Mouse (Mus musculus) stomach, embryonic 16.5 days (tissue): ENCODE data around the gene Icam1. TPM values are rescaled to one million over a fixed set of nuclear protein-coding genes. Genes with fewer than 3 reads are reported as not detected.
A peak's percentile ranks its signal among the peaks of the same experiment; 100 is the strongest.

Experiments
- ATAC-seq: fragments of 200-750 bp; cut with Nextera tagmentation; 2 replicates; pipeline ENCODE4 v1.8.0; 2017; ENCODE audit warnings: moderate number of reproducible peaks, moderate TSS enrichment; ENCODE audit not compliant: insufficient read depth, low FRiP score
- H3K27ac ChIP-seq: fragments of 300-500 bp; sonication (generic); 2 replicates; pipeline ENCODE4 v1.5.1; 2014; ENCODE audit warnings: low read length
- H3K27me3 ChIP-seq: fragments of 300-500 bp; sonication (generic); 2 replicates; pipeline ENCODE4 v1.6.1; 2014; ENCODE audit warnings: low read length, control low read depth, mixed read lengths; ENCODE audit not compliant: control insufficient read depth, insufficient read depth
- H3K36me3 ChIP-seq: fragments of 300-500 bp; sonication (generic); 2 replicates; pipeline ENCODE4 v1.6.1; 2014; ENCODE audit warnings: low read length; ENCODE audit not compliant: control insufficient read depth, insufficient read depth
- H3K4me1 ChIP-seq: fragments of 300-500 bp; sonication (generic); 2 replicates; pipeline ENCODE4 v1.6.1; 2014; ENCODE audit warnings: low read length, control low read depth, mixed read lengths; ENCODE audit not compliant: control insufficient read depth, insufficient read depth
- H3K4me2 ChIP-seq: fragments of 300-500 bp; sonication (generic); 2 replicates; pipeline ENCODE4 v1.6.1; 2014; ENCODE audit warnings: low read depth, low read length, mixed read lengths
- H3K4me3 ChIP-seq: fragments of 300-500 bp; sonication (generic); replicated peaks from 2 replicates; pipeline ENCODE4 v1.5.1; 2014; ENCODE audit warnings: mild to moderate bottlenecking, low read length
- H3K9ac ChIP-seq: fragments of 300-500 bp; sonication (generic); 2 replicates; pipeline ENCODE4 v1.6.1; 2014; ENCODE audit warnings: low read length
- H3K9me3 ChIP-seq: fragments of 300-500 bp; sonication (generic); replicated peaks from 2 replicates; pipeline ENCODE4 v1.6.1; 2016; ENCODE audit warnings: low read length, control low read depth; ENCODE audit not compliant: control insufficient read depth
- WGBS: fragments of 180-500 bp; shearing (Covaris S2); extraction: QIAGEN DNeasy Blood & Tissue Kit; methylation state at CpG from one replicate; pipeline ENCODE4 v1.1.7; 2014; 5-methylcytosine and 5-hydroxymethylcytosine counted together
- polyA plus RNA-seq: library from polyadenylated mRNA; unstranded; fragments of >200 nt; fragmentation: Nextera tagmentation; extraction: Ambion mirVana; gene quantifications from 2 replicates; pipeline ENCODE4 v1.2.1, GENCODE M21; 2015

Gene Icam1
- polyA plus RNA-seq, 1 experiment from 2014 or later = 15.0 TPM

DNA sequence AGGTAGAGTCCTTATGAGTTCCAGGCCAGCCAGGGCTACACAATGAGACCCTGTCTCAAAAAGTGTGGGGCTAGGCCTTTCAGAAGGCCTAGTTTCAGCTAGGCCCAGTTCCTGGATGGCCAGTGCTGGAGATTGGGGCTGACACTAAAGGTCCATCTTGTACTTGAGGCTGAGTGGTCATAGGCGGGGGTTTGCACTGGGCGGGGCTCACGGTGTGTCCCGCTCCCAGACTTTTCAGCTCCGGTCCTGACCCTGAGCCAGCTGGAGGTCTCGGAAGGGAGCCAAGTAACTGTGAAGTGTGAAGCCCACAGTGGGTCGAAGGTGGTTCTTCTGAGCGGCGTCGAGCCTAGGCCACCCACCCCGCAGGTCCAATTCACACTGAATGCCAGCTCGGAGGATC, 11.1 kb downstream of the Icam1 start:
- Histone ChIP-seq H3K27me3 (peaks cover 10% of the 10 kb centered on the region; the same call in 1 of the 2 replicates), H3K4me1 (peaks cover 15% of the 10 kb centered on the region), H3K27ac (no peak overlapping the region), H3K36me3 (no peaks in the 10 kb centered on the region), H3K9me3 (no peaks in the 10 kb centered on the region), H3K9ac (no peak overlapping the region), H3K4me2 (no peak overlapping the region), H3K4me3 (no peak overlapping the region)
- ATAC-seq = no peak
- 75% methylated on average over 12 of the region's 12 CpGs for WGBS

DNA sequence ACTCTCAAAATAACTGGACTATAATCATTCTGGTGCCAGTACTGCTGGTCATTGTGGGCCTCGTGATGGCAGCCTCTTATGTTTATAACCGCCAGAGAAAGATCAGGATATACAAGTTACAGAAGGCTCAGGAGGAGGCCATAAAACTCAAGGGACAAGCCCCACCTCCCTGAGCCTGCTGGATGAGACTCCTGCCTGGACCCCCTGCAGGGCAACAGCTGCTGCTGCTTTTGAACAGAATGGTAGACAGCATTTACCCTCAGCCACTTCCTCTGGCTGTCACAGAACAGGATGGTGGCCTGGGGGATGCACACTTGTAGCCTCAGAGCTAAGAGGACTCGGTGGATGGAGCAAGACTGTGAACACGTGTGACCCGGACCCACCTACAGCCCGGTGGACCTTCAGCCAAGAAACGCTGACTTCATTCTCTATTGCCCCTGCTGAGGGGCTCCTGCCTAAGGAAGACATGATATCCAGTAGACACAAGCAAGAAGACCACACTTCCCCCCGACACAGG, 12.0 kb downstream of the Icam1 start:
- H3K4me1 ChIP-seq = peaks cover 25% of the 10 kb centered on the region
- H3K9me3 ChIP-seq = no peaks in the 10 kb centered on the region
- no peak for ATAC-seq
- H3K27ac ChIP-seq = no peak overlapping the region
- H3K27me3 ChIP-seq = peaks cover 20% of the 10 kb centered on the region
- WGBS = 67% methylated on average over 8 of the region's 8 CpGs
- H3K36me3 ChIP-seq = no peaks in the 10 kb centered on the region
- no peak overlapping the region for H3K9ac ChIP-seq
- no peak overlapping the region for H3K4me2 ChIP-seq
- no peak overlapping the region for H3K4me3 ChIP-seq

DNA sequence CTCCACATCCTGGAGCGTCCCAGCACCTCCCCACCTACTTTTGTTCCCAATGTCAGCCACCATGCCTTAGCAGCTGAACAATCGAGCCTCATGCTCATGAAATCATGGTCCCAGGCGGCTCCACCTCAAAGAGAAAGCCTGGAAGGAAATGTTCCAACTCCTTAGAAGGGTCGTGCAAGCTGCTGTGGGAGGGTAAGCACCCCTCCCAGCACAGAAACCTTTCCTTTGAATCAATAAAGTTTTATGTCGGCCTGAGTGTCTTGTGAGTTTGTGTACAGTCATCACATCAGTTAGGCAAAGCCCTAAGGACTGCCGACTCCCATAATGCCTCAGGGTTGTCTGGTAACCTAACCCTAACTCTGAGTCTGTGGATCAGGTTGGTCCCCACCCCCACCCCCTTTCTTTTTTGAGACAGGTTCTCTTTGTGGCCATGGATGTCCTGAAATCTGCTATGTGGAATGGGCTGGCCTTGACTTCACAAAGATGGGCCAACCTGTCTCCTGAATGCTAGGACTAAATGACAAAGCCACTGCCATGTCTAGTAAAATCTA, 12.8 kb downstream of the Icam1 start:
- H3K4me1 ChIP-seq = peaks cover 30% of the 10 kb centered on the region
- no peaks in the 10 kb centered on the region for H3K36me3 ChIP-seq
- H3K27me3 ChIP-seq = peaks cover 27% of the 10 kb centered on the region
- no peak overlapping the region for H3K9ac ChIP-seq
- no peak for ATAC-seq
- 66% methylated on average over 6 of the region's 6 CpGs for WGBS
- no peak overlapping the region for H3K27ac ChIP-seq
- H3K9me3 ChIP-seq = no peaks in the 10 kb centered on the region
- no peak overlapping the region for H3K4me2 ChIP-seq
- no peak overlapping the region for H3K4me3 ChIP-seq

GRCm38 (mm10) chr9:21029291-21030054, 13.7 kb downstream of the Icam1 start, which contains the start of gene Icam4:
TSS of gene Icam4 (plus strand) at chr9:21029373.
- peak within 1 kb of the TSS; percentile 97 for H3K4me2 ChIP-seq
- 0 out of 2 replicates have a peak, but pooled peaks have one; percentile 19 for ATAC-seq
- H3K4me1 ChIP-seq = peaks cover 31% of the 10 kb centered on the region
- no peaks in the 10 kb centered on the region for H3K36me3 ChIP-seq
- H3K27me3 ChIP-seq = peaks cover 33% of the 10 kb centered on the region
- H3K9ac ChIP-seq = peak within 1 kb of the TSS; percentile 65
- WGBS = 2% methylated on average over 37 of the region's 37 CpGs
- peak within 1 kb of the TSS; percentile 54 for H3K4me3 ChIP-seq
- H3K9me3 ChIP-seq = no peaks in the 10 kb centered on the region
- H3K27ac ChIP-seq = no peak within 1 kb of the TSS

GRCm38 (mm10) chr9:21030055-21030600, 14.3 kb downstream of the Icam1 start:
- no peak overlapping the region for H3K9ac ChIP-seq
- H3K27ac ChIP-seq = no peak overlapping the region
- peaks cover 31% of the 10 kb centered on the region for H3K4me1 ChIP-seq
- ATAC-seq = no peak
- WGBS = 17% methylated on average over 22 of the region's 22 CpGs
- peak overlapping the region; percentile 97 for H3K4me2 ChIP-seq
- no peaks in the 10 kb centered on the region for H3K36me3 ChIP-seq
- H3K9me3 ChIP-seq = no peaks in the 10 kb centered on the region
- H3K27me3 ChIP-seq = peaks cover 40% of the 10 kb centered on the region
- H3K4me3 ChIP-seq = peak overlapping the region; percentile 54

DNA sequence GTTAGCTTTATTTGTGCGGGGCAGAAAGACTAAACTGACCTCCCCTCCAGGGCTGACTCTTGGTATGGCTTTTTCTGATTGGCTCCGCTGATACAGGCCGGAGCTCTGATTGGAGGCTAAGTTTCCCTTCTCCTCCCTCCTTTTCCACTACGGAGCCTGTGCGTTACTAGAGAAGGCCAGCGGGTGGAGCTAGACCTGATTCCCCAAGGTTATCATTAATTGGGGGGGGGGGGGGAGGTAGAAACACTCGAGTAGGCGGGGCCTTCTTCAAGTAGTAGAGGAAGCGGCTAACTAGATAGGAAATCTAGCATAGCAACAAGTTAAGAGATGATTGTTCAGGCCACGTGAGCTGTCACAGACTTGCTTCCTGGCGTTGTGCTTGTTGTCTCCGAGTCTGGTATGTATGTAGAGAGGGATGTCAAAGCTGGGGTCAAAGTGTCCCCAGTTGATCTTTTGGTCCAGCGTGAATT, 15.0 kb downstream of the Icam1 start:
- Histone ChIP-seq H3K27me3 (peaks cover 46% of the 10 kb centered on the region), H3K9ac (peak overlapping the region; percentile 49; the same call in 1 of the 2 replicates), H3K36me3 (no peaks in the 10 kb centered on the region), H3K9me3 (no peaks in the 10 kb centered on the region), H3K4me1 (peaks cover 28% of the 10 kb centered on the region), H3K4me2 (peak overlapping the region; percentile 97), H3K4me3 (peak overlapping the region; percentile 54), H3K27ac (peak overlapping the region; percentile 56)
- 0% methylated on average over 13 of the region's 13 CpGs for WGBS
- peak; percentile 74; the same call in 1 of the 2 replicates for ATAC-seq

GRCm38 (mm10) chr9:21031251-21031895, 15.6 kb downstream of the Icam1 start:
- H3K4me3 ChIP-seq = peak overlapping the region; percentile 54
- H3K4me2 ChIP-seq = peak overlapping the region; percentile 97
- under 1% methylated on average over 36 of the region's 36 CpGs for WGBS
- peaks cover 52% of the 10 kb centered on the region for H3K27me3 ChIP-seq
- ATAC-seq = peak; percentile 25
- no peaks in the 10 kb centered on the region for H3K36me3 ChIP-seq
- H3K27ac ChIP-seq = peak overlapping the region; percentile 56
- H3K4me1 ChIP-seq = peaks cover 28% of the 10 kb centered on the region
- peak overlapping the region; percentile 49 for H3K9ac ChIP-seq
- H3K9me3 ChIP-seq = no peaks in the 10 kb centered on the region

DNA sequence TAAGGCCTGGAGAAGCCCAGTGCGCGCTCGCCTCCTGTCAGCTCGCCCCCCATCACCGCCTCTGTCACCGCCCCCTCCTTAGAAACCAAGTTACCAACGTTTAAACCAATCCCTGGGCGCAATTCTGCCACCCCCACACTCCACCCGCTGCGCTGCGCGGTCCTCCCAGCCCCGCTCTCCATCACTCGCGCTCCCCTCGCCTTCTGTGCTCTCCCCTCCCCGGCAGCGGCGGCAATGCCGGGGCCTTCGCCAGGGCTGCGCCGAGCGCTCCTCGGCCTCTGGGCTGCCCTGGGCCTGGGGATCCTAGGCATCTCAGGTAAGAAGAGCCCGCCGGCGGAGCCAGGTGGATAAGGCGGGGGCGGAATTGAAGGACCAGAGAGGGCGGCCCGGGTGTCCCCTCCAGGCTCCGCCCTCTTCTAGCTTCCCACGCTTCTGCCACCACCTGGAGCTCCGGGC, 16.1 kb downstream of the Icam1 start, which contains the start of gene Icam5:
Gene Icam5 (plus strand): TSS at position 178 of the 456 bp plus-strand sequence.
- H3K9ac ChIP-seq = peak within 1 kb of the TSS; percentile 64
- no peak for ATAC-seq
- peak within 1 kb of the TSS; percentile 54 for H3K4me3 ChIP-seq
- WGBS = under 1% methylated on average over 35 of the region's 35 CpGs
- no peaks in the 10 kb centered on the region for H3K36me3 ChIP-seq
- H3K9me3 ChIP-seq = no peaks in the 10 kb centered on the region
- H3K27me3 ChIP-seq = peaks cover 57% of the 10 kb centered on the region
- H3K4me1 ChIP-seq = peaks cover 31% of the 10 kb centered on the region
- peak within 1 kb of the TSS; percentile 97 for H3K4me2 ChIP-seq
- peak within 1 kb of the TSS; percentile 56 for H3K27ac ChIP-seq
